Mouse (Mus musculus) ES-E14 (cell line): ENCODE data around the gene Naalad2.

Experiments
- CHD2 ChIP-seq: IDR thresholded peaks from 2 replicates; pipeline ENCODE4 v1.6.1; 2014; ENCODE audit warnings: mild to moderate bottlenecking, low read depth, low read length, inconsistent platforms
- HCFC1 ChIP-seq: IDR thresholded peaks from 2 replicates; pipeline ENCODE4 v1.6.1; 2012; ENCODE audit warnings: low read length, inconsistent platforms, borderline replicate concordance; ENCODE audit not compliant: insufficient read depth
- MAFK ChIP-seq: IDR thresholded peaks from 2 replicates; pipeline ENCODE4 v1.6.1; 2014; ENCODE audit warnings: mild to moderate bottlenecking, low read depth, low read length, inconsistent platforms; ENCODE audit not compliant: insufficient read depth
- ZC3H11A ChIP-seq: IDR thresholded peaks from 2 replicates; pipeline ENCODE4 v1.6.1; 2012; ENCODE audit warnings: low read depth, mild to moderate bottlenecking, inconsistent platforms, low read length, borderline replicate concordance
- ZNF384 ChIP-seq: IDR thresholded peaks from 2 replicates; pipeline ENCODE4 v1.6.1; 2012; ENCODE audit warnings: low read depth, low read length, inconsistent platforms

GRCm38 (mm10) chr9:18276844-18277243 is 126.0 kb downstream of the Naalad2 start:
- TF ChIP-seq ZNF384: no peak
- TF ChIP-seq ZC3H11A: no peak
- TF ChIP-seq HCFC1: no peak
- no peak for TF ChIP-seq CHD2
- TF ChIP-seq MAFK: no peak
